In genomic region chr2:51579767-51580166, GRCm38 (mm10) we compare ENCODE assay signal across 28 mouse cellular contexts. TPM values are rescaled to one million over a fixed set of nuclear protein-coding genes. Genes with fewer than 3 reads are reported as not detected.
"Had no signal": no experiment of that assay in that cellular context is flagged by ENCODE, and none has a peak within 500 bp of the region (broad histone marks: within the 10 kb centered on the region; RNA-seq: fewer than 3 reads in every experiment).

No protein-coding gene starts in this region.

- DNase-seq: gastrocnemius, adult 2 months; gastrocnemius, postnatal 10 days; gastrocnemius, postnatal 25 days; heart, adult 18-20 months; heart, postnatal 10 days; kidney, adult 18-20 months; kidney, adult 8-10 months; kidney, postnatal 10 days; kidney, postnatal 25 days; kidney, postnatal 4 days; layer of hippocampus, postnatal 36 days; left cerebral cortex, postnatal 4 days had no signal

- ATAC-seq: hindbrain, embryonic 16.5 days; inflammation-experienced regulatory T-cells, adult 6 months; intestine, embryonic 15.5 days; intestine, postnatal 0 days; liver, embryonic 12.5 days had no signal

RNA-seq across cellular contexts. Expression of gene Tas2r134, which starts 47.5 kb away (rescaled TPM):
- total RNA-seq: gastrocnemius, adult 2 months; gastrocnemius, postnatal 10 days; gastrocnemius, postnatal 25 days; gastrocnemius, postnatal 4 days; heart, adult 18-20 months; heart, adult 8-10 months; heart, postnatal 10 days; heart, postnatal 25 days; hematopoietic stem cell, adult 5-6 weeks; layer of hippocampus, adult 2 months; layer of hippocampus, postnatal 14 days; layer of hippocampus, postnatal 36 days; left cerebral cortex, adult 18-20 months; left cerebral cortex, adult 8-10 months; left cerebral cortex, postnatal 10 days; left cerebral cortex, postnatal 25 days; left cerebral cortex, postnatal 4 days; liver, adult 2 months had no signal
